Mouse (Mus musculus): ENCODE measurements at regions not wholly inside any gene's neighbourhood (a gene's known extent, or its start where the extent isn't known, plus 50 kb on each side); places are given as distances from the start of the nearest gene placed in this dataset.

DNA sequence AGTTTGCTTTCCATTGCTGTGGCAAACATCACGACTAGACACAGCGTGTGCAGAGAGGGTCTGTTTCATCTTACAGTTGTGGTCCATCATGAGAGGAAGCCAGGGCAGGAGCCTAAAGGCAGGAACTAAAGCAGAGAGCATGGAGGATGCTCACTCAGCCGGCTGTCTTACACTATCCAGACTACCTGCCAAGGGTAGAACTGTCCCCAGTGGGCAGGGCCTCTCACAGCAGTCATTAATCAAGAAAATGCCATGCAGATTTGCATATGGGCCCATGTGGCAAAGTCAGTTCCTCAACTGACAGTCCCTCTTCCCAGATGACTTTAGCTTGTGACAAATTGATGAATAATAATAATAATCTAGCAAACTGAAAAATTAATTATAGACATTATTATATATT is 192.6 kb downstream of the Sp3 start:
- TF ChIP-seq CTCF (IDR thresholded peaks at IDR 0.05) (no peak), EP300 (IDR thresholded peaks at IDR 0.05) (no peak)
